Mouse (Mus musculus): ENCODE measurements at regions not wholly inside any gene's neighbourhood (a gene's known extent, or its start where the extent isn't known, plus 50 kb on each side); places are given as distances from the start of the nearest gene placed in this dataset.

GRCm38 (mm10) chr10:24373957-24374356 lies 150.6 kb downstream of the Moxd1 start:
- TF ChIP-seq RAD21 (IDR thresholded peaks at IDR 0.05; ENCODE audit: low read depth, low read length) (no peak), POLR2A (IDR thresholded peaks at IDR 0.05; ENCODE audit: low read depth, low read length) (no peak), CTCF (conservative IDR thresholded peaks at IDR 0.05 in 1 of 2, IDR thresholded peaks at IDR 0.05 in 1 of 2; ENCODE audit: low read depth in 2 of 2, low read length in 2 of 2) (no peak), HCFC1 (IDR thresholded peaks at IDR 0.05; ENCODE audit: low read depth, low read length) (no peak), KAT2A (IDR thresholded peaks at IDR 0.05; ENCODE audit: insufficient replicate concordance, low read length) (no peak), MAX (IDR thresholded peaks at IDR 0.05; ENCODE audit: low read length) (no peak), NRF1 (IDR thresholded peaks at IDR 0.05; ENCODE audit: low read depth, low read length) (no peak), E2F4 (IDR thresholded peaks at IDR 0.05; ENCODE audit: insufficient replicate concordance, low read depth, low read length) (no peak)

Data from CH12.LX (cell line).